Mouse (Mus musculus) liver, embryonic 13.5 days (tissue): ENCODE data around the gene Gp6. TPM values are rescaled to one million over a fixed set of nuclear protein-coding genes. Genes with fewer than 3 reads are reported as not detected.
"Not testable (repeated sequence)": the region's sequence is repeated elsewhere in the genome, so short reads cannot be mapped to it uniquely, and the experiment has no call there.

Experiments used
- ATAC-seq: fragments of 200-750 bp; cut with Nextera tagmentation; 2 replicates; pipeline ENCODE4 v1.8.0; 2017; ENCODE audit warnings: low read depth, mild to moderate bottlenecking, moderate number of reproducible peaks, moderate library complexity
- DNase-seq: peaks from one replicate; pipeline ENCODE4 v3.0.0; 2022
- H3K27ac ChIP-seq: fragments of 300-500 bp; sonication (generic); 2 replicates; pipeline ENCODE4 v1.5.1; 2015; ENCODE audit warnings: moderate library complexity, mild to moderate bottlenecking, inconsistent platforms
- H3K27me3 ChIP-seq: fragments of 300-500 bp; sonication (generic); 2 replicates; pipeline ENCODE4 v1.6.1; 2015; ENCODE audit warnings: mild to moderate bottlenecking, inconsistent platforms
- H3K36me3 ChIP-seq: fragments of 300-500 bp; sonication (generic); 2 replicates; pipeline ENCODE4 v1.6.1; 2015; ENCODE audit warnings: mild to moderate bottlenecking, inconsistent platforms
- H3K4me1 ChIP-seq: fragments of 300-500 bp; sonication (generic); replicated peaks from 2 replicates; pipeline ENCODE4 v1.6.1; 2015; ENCODE audit warnings: inconsistent platforms
- H3K4me2 ChIP-seq: fragments of 300-500 bp; sonication (generic); 2 replicates; pipeline ENCODE4 v1.6.1; 2015; ENCODE audit warnings: inconsistent platforms, mild to moderate bottlenecking, moderate library complexity
- H3K4me3 ChIP-seq: fragments of 300-500 bp; sonication (generic); replicated peaks from 2 replicates; pipeline ENCODE4 v1.5.1; 2015; ENCODE audit warnings: mild to moderate bottlenecking, inconsistent platforms
- H3K9ac ChIP-seq: fragments of 300-500 bp; sonication (generic); 2 replicates; pipeline ENCODE4 v1.6.1; 2015; ENCODE audit warnings: mild to moderate bottlenecking, inconsistent platforms
- H3K9me3 ChIP-seq: fragments of 300-500 bp; sonication (generic); replicated peaks from 2 replicates; pipeline ENCODE4 v1.6.1; 2016; ENCODE audit warnings: inconsistent platforms
- WGBS: fragments of 180-500 bp; shearing (Covaris S2); methylation state at CpG from one replicate; pipeline ENCODE4 v1.1.7; 2015; ENCODE audit not compliant: insufficient replicate concordance; 5-methylcytosine and 5-hydroxymethylcytosine counted together
- microRNA-seq: library from miRNA; unstranded; fragments of <30 nt; microRNA quantifications from one replicate; pipeline ENCODE4, GENCODE M21; 2016
- polyA plus RNA-seq: library from polyadenylated mRNA; unstranded; fragments of >200 nt; fragmentation: Nextera tagmentation; extraction: Ambion mirVana; gene quantifications from 2 replicates; pipeline ENCODE4 v1.2.1, GENCODE M21; 2015

Gp6 gene
- polyA plus RNA-seq, 1 experiment from 2014 or later: 4.3 TPM

GRCm38 (mm10) chr7:4412406-4412805, 14.9 kb upstream of the Gp6 start:
- H3K36me3 ChIP-seq, H3K4me2 ChIP-seq, H3K4me3 ChIP-seq, H3K9ac ChIP-seq, H3K27ac ChIP-seq, DNase-seq, H3K4me1 ChIP-seq, H3K27me3 ChIP-seq, H3K9me3 ChIP-seq, ATAC-seq: not testable (repeated sequence)
- WGBS: 89% methylated on average over 15 of the region's 15 CpGs

GRCm38 (mm10) chr7:4373521-4373920, 24.0 kb downstream of the Gp6 start:
- Histone ChIP-seq H3K27ac (no peak overlapping the region), H3K9me3 (no peaks in the 10 kb centered on the region), H3K36me3 (no peaks in the 10 kb centered on the region), H3K9ac (no peak overlapping the region), H3K4me2 (no peak overlapping the region), H3K4me1 (no peaks in the 10 kb centered on the region), H3K4me3 (no peak overlapping the region), H3K27me3 (no peaks in the 10 kb centered on the region)
- DNase-seq (no peak), ATAC-seq (no peak)
- 55% methylated on average over 7 of the region's 7 CpGs for WGBS

- Histone ChIP-seq H3K9ac (no peak within 1 kb of the TSS), H3K27me3 (no peaks in the 10 kb centered on the region), H3K9me3 (no peaks in the 10 kb centered on the region), H3K27ac (no peak within 1 kb of the TSS), H3K4me3 (no peak within 1 kb of the TSS), H3K36me3 (no peaks in the 10 kb centered on the region), H3K4me2 (no peak within 1 kb of the TSS), H3K4me1 (no peaks in the 10 kb centered on the region)
- ATAC-seq: no peak
- DNase-seq: no peak
Observed at GRCm38 (mm10) chr7:4337509-4337908, 60.0 kb downstream of the Gp6 start, which contains the start of gene Ncr1. Gene Ncr1, plus strand, starts transcription at chr7:4337724.

DNA sequence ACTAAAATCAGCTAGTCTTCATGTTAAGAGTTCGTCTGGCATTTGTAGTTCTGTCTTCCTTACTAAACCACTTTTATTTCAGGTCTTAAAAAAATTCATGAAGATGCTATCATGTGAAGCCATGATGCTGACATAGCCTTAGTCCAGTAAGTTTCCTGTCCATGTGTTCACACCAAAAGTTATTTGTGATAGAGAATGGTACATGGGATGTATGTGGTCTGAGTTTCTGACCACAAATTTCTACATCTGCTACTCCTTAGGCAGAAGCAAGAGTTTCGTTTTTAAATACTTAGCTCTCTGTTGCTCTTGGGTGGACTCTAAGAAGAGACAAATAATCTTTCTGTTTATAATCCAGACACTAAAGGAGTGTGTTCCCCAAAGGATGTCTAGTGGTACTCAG, 74.2 kb downstream of the Gp6 start:
- Histone ChIP-seq H3K9me3 (no peaks in the 10 kb centered on the region), H3K4me2 (no peak overlapping the region), H3K27ac (no peak overlapping the region), H3K36me3 (no peaks in the 10 kb centered on the region), H3K27me3 (no peaks in the 10 kb centered on the region), H3K4me1 (no peaks in the 10 kb centered on the region), H3K9ac (no peak overlapping the region), H3K4me3 (no peak overlapping the region)
- ATAC-seq (no peak), DNase-seq (no peak)
- WGBS: 40% methylated on average over 2 of the region's 2 CpGs

Small RNA genes lying within 50 kb of the gene (microRNA-seq; reads per million reads assigned to microRNA genes)
- not detected for gene Gm24605
- gene Gm24752: not detected
- not detected for gene Gm25349

Other genes starting within 250 kb of the Gp6 start
- gene Leng9, start 247.4 kb downstream of the Gp6 start, polyA plus RNA-seq: 0.83 and 0.88 TPM in 2 replicates
- 8.0 and 8.5 TPM in 2 replicates for gene Cdc42ep5, start 232.9 kb downstream of the Gp6 start, polyA plus RNA-seq
- gene Lilra5, start 160.0 kb downstream of the Gp6 start, polyA plus RNA-seq: 0.20 and 0.43 TPM in 2 replicates
- gene Ncr1, start 60.0 kb downstream of the Gp6 start, polyA plus RNA-seq: not detected in 2 replicates
- gene Rdh13, start 47.9 kb upstream of the Gp6 start, polyA plus RNA-seq: 7.7 and 7.9 TPM in 2 replicates
- gene Eps8l1, start 62.9 kb upstream of the Gp6 start, polyA plus RNA-seq: 1.4 TPM in 2 replicates
- 17.1 and 18.8 TPM in 2 replicates for gene Ppp1r12c, start 103.9 kb upstream of the Gp6 start, polyA plus RNA-seq
- 13.2 and 13.4 TPM in 2 replicates for gene Tnnt1, start 118.6 kb upstream of the Gp6 start, polyA plus RNA-seq
- 1.1 and 4.5 TPM in 2 replicates for gene Tnni3, start 126.5 kb upstream of the Gp6 start, polyA plus RNA-seq
- gene Dnaaf3, start 134.7 kb upstream of the Gp6 start, polyA plus RNA-seq: 0.13 and 0.24 TPM in 2 replicates
- 0.39 and 0.46 TPM in 2 replicates for gene Syt5, start 149.8 kb upstream of the Gp6 start, polyA plus RNA-seq
- not detected in 2 replicates for gene Ptprh, start 206.3 kb upstream of the Gp6 start, polyA plus RNA-seq
- gene Tmem86b, start 233.7 kb upstream of the Gp6 start, polyA plus RNA-seq: 22.6 and 25.1 TPM in 2 replicates